Mouse (Mus musculus) urinary bladder, postnatal 36 days (tissue): ENCODE measurements around the gene Zfp64.
"Not testable (repeated sequence)": the region's sequence is repeated elsewhere in the genome, so short reads cannot be mapped to it uniquely, and the experiment has no call there.

Source experiments
- DNase-seq, 2 experiments: peaks; one replicate each; pipeline ENCODE4 v3.0.0; 2022; ENCODE audit warnings: low spot score in 2 of 2, mixed read lengths in 1 of 2

Gene Zfp64

DNA sequence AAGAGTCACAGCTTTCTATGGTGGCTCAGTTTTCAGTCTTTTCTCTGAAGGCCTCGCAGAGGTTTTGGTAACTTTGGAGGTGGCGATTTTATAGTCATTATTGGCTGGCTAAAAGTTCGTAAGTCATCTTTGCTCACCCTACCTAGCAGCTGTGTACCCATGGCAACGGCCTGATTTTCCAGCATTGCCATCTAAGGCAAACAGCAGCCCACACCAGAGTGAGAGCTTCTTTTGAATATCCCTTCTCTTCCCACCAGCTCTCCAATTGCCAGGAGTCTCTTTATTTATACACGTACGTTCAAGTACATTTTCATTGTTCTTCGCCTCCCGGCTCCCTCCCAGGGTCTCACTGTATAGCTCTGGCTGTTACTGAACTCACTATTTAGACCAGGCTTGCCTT, 59.9 kb downstream of the Zfp64 start:
- DNase-seq = no peak

GRCm38 (mm10) chr2:168894738-168895137, 60.6 kb downstream of the Zfp64 start:
- DNase-seq = no peak

- DNase-seq = no peak
Observed at GRCm38 (mm10) chr2:168892057-168892456, 63.3 kb downstream of the Zfp64 start.

DNA sequence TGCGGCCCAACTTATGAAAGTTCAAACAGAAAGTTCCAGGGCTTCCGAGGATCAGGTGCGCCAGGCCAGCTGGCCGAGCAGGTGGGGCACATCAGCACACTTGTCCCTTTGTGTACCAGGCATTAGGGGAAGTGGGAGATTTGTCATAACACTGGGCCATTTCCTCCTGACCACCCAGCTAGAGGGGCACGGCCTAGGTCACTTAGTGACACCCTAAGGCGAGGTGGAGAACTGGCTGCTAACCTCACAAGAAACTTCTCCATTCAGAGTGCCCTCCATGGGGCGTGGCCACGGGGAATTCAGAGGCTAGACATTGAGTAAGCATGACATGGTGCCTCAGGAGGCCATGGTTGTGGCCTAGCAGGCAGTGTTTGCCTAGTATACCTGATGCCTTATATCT, 70.7 kb downstream of the Zfp64 start:
- no peak for DNase-seq

GRCm38 (mm10) chr2:168882997-168883396, 72.4 kb downstream of the Zfp64 start:
- no peak for DNase-seq

DNA sequence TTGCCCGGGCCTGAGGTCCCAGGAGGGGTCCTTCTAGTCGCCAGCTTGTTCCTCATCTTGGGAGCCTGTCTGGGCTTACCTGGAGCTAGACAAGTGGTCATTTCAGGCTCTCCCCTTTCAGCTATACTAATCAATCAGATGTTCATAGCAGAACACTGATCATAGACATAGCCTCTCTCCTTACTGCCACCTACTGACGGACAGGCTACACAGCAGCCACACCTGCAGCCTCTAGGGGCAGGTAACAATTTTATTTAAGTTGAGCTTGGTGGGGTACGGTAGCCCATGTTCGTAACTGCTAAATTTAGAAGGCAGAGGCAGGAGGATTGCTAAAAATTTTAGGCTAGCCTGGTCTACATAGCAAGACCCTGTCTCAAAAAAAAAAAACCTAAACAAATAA, 73.5 kb downstream of the Zfp64 start:
- no peak for DNase-seq

GRCm38 (mm10) chr2:168879573-168879972, 75.8 kb downstream of the Zfp64 start:
- DNase-seq = no peak

DNA sequence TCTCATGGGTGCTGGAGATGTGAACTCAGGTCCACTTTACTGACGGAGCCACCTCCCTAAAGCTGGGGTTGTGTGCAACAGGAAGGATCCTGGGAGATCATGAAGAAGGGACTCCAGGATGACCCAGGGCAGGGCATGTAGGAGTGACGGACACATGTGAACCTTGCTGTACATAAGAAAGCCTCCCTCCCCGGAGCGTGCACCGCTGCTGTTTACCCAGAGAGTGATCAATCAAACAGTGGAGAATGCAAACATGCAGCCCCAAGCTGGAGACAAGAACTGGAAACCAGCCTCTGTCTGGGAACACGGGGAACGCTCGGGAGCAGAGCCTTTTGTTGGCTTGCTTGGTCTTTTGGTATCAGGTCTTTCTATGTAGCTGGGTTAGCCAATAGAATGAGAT, 76.7 kb downstream of the Zfp64 start:
- DNase-seq = no peak

GRCm38 (mm10) chr2:168878158-168878557, 77.2 kb downstream of the Zfp64 start:
- DNase-seq = no peak

DNA sequence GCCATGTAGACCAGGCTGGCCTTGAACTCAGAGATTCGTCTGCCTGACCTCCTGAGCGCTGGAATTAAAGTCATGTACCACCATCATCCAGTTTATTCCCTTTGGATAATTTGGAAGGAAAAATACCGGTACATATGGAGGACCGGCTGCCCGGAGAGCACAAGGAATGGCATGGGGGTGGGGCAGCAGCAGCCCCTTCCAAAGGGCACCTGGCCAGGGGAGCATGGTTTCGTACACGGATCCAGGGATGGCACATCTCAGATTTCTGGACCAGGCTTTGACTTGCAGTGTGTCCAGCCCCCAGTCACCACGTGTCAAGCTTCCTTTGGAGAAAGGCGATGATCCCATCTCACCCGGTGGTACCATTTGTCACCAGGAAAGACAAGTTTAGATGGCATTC, 78.8 kb downstream of the Zfp64 start:
- DNase-seq = no peak

DNA sequence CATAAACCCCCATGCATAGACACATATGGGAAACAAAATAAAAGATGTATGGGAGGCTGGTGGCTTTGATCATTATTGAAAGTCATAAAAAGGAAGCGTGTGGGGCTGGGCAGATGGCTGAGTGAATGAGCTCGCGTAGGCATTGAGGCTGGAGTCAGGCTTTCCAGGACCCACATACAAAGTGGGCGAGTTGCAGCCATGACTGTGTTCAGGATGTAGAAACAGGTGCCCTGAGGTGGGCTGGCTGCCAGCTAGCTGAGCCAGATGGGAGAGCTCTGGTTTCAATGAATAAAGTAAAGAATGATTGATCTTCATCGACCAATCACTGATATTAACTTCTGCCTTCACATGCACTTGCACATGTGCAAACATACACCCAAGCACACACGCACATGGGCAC, 80.9 kb downstream of the Zfp64 start:
- no peak for DNase-seq

DNA sequence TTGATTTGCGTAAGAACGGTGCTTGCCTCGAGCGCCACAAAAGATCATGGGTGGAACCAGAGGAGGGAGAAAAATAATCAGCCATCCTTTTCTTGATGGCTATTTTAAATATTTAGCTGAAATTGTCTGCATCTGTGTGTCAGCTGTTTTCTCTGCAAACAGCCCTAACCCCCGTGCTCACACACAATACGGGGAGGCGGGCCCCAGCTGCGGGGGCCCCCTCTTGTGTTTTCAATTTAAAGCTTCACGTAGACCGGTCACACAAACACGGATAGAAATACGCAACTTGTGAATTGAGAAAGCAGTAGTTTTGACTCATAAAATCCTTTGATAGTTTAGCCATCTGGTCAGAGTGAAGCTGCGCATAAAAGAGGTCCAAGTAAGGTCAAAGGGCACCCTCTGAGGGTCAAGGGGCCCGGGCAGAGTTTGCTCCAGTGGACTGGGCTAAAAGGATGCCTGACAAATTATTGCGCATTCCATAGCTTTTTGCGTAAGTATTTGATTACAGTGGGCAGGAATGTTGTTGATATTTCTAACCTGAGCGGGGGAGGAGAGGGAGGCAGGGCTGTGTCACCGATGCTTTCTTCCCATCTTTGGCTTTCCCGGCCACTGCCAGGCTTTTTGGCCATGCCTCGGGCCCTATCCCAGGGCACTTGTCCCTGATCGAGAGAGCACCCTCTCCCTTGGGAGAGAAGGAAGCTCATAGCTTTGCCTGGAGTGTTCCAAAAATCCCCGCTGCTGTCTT, 83.4 kb downstream of the Zfp64 start:
- no peak for DNase-seq

GRCm38 (mm10) chr2:168870480-168870879, 84.9 kb downstream of the Zfp64 start:
- DNase-seq = no peak

GRCm38 (mm10) chr2:168866942-168867341, 88.4 kb downstream of the Zfp64 start:
- no peak for DNase-seq

- DNase-seq = no peak
Observed at GRCm38 (mm10) chr2:168866436-168866835, 89.0 kb downstream of the Zfp64 start.

DNA sequence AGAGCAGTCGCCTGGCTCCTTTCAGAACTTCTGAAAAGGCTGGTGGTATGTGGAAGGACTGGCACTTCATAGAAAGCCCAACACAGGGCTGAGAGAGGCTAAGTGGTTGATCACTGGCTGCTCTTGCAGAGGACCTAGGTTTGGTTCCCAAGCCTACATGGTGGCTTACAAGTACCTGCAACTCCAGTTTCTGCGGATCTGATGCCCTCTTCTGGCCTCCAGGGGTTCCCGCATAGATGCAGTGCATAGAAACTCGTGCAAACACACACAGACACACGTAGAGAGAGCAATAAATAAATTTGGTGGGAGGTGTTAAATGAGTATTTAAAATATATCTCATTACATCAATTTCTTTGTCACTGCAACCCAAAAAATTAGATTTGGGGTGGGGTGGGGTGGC, 90.5 kb downstream of the Zfp64 start:
- DNase-seq = no peak

- DNase-seq = no peak
Observed at GRCm38 (mm10) chr2:168862694-168863093, 92.7 kb downstream of the Zfp64 start.

DNA sequence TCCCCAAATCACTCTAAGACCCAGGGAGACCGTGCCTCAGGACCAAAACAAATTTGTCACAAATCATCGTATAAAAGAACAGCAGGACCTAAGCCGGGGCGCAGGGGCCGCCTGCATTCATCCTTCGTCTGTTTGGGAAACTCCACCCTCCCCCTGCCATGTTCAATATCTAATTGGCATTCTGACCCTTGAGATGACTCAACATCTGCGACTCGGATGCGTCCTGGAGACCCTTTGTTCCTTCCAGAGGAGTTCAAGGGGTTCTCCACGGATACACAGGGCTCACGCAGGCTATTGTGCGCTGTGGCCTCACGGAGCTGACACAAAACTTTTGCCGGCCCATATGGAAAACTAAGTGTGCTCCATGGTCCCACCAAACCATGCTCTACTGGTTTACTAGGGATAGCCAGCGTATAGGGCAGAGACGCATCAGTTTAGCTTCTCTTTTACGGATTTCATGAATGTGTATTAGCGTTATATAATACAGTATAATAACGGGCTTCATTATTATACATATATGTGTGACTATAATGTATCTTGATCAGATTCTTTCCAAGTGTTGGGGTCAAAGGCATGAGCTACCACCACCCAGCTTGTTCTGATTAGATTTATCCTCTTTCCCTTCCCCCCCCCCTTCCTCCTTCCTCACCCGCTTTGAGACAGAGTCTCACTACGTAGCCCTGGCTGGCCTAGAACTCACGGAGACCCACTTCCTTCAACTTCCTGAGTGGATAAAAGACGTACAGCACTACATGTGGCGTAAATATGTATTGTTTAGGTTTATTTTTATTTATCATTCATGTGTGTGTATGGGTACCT, 94.3 kb downstream of the Zfp64 start:
- DNase-seq = no peak

- DNase-seq = no peak
Observed at GRCm38 (mm10) chr2:168860032-168860691, 95.2 kb downstream of the Zfp64 start.

DNA sequence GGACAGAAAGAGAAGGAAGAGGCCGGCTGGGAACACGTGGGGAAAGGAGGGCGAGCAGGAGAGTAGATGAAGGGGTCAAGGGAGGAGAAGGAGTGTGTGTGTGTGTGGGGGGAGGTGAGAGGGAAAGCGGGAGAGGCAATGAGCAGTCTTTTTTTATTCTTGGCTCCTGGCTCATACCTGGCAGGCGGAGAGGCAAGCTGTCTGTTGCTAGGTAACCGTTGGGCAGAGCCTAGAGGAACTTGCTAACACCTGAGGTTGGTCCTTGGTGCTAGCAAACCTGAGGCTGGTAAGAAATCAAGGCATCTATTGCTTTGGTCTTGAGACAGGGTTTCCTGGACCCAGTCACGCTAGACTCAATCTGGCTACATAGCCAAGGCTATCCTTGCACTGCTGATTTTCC, 98.7 kb downstream of the Zfp64 start:
- no peak for DNase-seq

GRCm38 (mm10) chr2:168854777-168855176, 100.6 kb downstream of the Zfp64 start:
- DNase-seq = no peak

GRCm38 (mm10) chr2:168853869-168854268, 101.5 kb downstream of the Zfp64 start:
- not testable (repeated sequence) for DNase-seq

- DNase-seq = no peak
Observed at GRCm38 (mm10) chr2:168851545-168851944, 103.8 kb downstream of the Zfp64 start.
